Mouse (Mus musculus) small intestine, adult 2 months (tissue): ENCODE data around the gene Cat.

Experiments used
- CTCF ChIP-seq: fragments of 200-500 bp; IDR thresholded peaks from 2 replicates; pipeline ENCODE4 v1.5.1; 2012; ENCODE audit warnings: low read depth, mild to moderate bottlenecking, control low read depth, inconsistent platforms, low read length, moderate library complexity, mixed read lengths; ENCODE audit not compliant: insufficient replicate concordance, insufficient read length; ENCODE audit errors: extremely low read depth
- POLR2A ChIP-seq: fragments of 200-500 bp; IDR thresholded peaks from 2 replicates; pipeline ENCODE4 v1.6.1; 2012; ENCODE audit warnings: low read depth, mild to moderate bottlenecking, control low read depth, inconsistent platforms, low read length, moderate library complexity

DNA sequence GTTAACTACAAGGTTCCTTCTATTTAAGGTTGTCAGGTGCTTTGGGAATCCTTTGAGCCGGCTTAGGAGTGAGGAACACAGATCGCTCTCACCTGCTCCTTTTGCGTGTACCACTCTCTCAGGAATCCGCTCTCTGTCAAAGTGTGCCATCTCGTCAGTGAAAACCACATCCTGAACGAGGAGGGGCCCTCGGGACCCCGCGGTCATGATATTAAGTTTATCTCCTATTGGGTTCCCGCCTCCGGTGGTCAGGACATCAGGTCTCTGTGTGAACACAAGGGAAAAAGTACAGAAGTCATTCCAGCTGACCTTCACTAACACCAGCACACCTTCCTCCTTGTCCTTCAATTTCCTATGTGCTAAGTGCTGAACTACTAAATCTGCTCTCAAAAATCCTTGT lies 8.3 kb downstream of the Cat start:
- no peak for TF ChIP-seq CTCF
- TF ChIP-seq POLR2A = no peak
